Mouse (Mus musculus): Measurements from ENCODE around the gene Skp1a.

- no peak for TF ChIP-seq GATA1 (IDR thresholded peaks at IDR 0.05; ENCODE audit: borderline replicate concordance, low read length)
- no peak for TF ChIP-seq FLI1 (IDR thresholded peaks at IDR 0.05; ENCODE audit: low read length)
Observed at GRCm38 (mm10) chr11:52286301-52286957, 54.6 kb downstream of the Skp1a start.

Data from megakaryocyte, embryonic 14.5 days (primary cell).